Mouse (Mus musculus) stomach, embryonic 14.5 days (tissue): ENCODE results near the gene Hoxc6. TPM values are rescaled to one million over a fixed set of nuclear protein-coding genes. Genes with fewer than 3 reads are reported as not detected.
A peak's percentile ranks its signal among the peaks of the same experiment; 100 is the strongest.

Experiments used
- ATAC-seq: fragments of 200-750 bp; cut with Nextera tagmentation; 2 replicates; pipeline ENCODE4 v1.8.0; 2017; ENCODE audit warnings: low read depth, moderate TSS enrichment; ENCODE audit not compliant: insufficient number of reproducible peaks, insufficient read depth, low FRiP score
- H3K27ac ChIP-seq: fragments of 300-500 bp; sonication (generic); 2 replicates; pipeline ENCODE4 v1.5.1; 2014; ENCODE audit warnings: mild to moderate bottlenecking, low read length, moderate library complexity, mixed read lengths
- H3K27me3 ChIP-seq: fragments of 300-500 bp; sonication (generic); 2 replicates; pipeline ENCODE4 v1.6.1; 2014; ENCODE audit warnings: low read length, control low read depth, mixed read lengths; ENCODE audit not compliant: control insufficient read depth, insufficient read depth
- H3K36me3 ChIP-seq: fragments of 300-500 bp; sonication (generic); 2 replicates; pipeline ENCODE4 v1.6.1; 2014; ENCODE audit warnings: mild to moderate bottlenecking, control low read depth, low read length, moderate library complexity, mixed read lengths; ENCODE audit not compliant: control insufficient read depth, insufficient read depth
- H3K4me1 ChIP-seq: fragments of 300-500 bp; sonication (generic); 2 replicates; pipeline ENCODE4 v1.6.1; 2014; ENCODE audit warnings: low read length, control low read depth, mixed read lengths; ENCODE audit not compliant: control insufficient read depth, insufficient read depth
- H3K4me2 ChIP-seq: fragments of 300-500 bp; sonication (generic); replicated peaks from 2 replicates; pipeline ENCODE4 v1.6.1; 2014; ENCODE audit warnings: low read depth, low read length, control low read depth
- H3K4me3 ChIP-seq: fragments of 300-500 bp; sonication (generic); 2 replicates; pipeline ENCODE4 v1.5.1; 2014; ENCODE audit warnings: low read depth, low read length, control low read depth
- H3K9ac ChIP-seq: fragments of 300-500 bp; sonication (generic); replicated peaks from 2 replicates; pipeline ENCODE4 v1.6.1; 2014; ENCODE audit warnings: low read depth, mild to moderate bottlenecking, control low read depth, low read length, moderate library complexity, mixed read lengths
- H3K9me3 ChIP-seq: fragments of 300-500 bp; sonication (generic); 2 replicates; pipeline ENCODE4 v1.6.1; 2016; ENCODE audit warnings: low read depth, low read length, control low read depth; ENCODE audit not compliant: control insufficient read depth
- WGBS: fragments of 180-500 bp; shearing (Covaris S2); extraction: QIAGEN DNeasy Blood & Tissue Kit; methylation state at CpG from one replicate; pipeline ENCODE4 v1.1.7; 2014; 5-methylcytosine and 5-hydroxymethylcytosine counted together
- polyA plus RNA-seq: library from polyadenylated mRNA; unstranded; fragments of >200 nt; fragmentation: Nextera tagmentation; extraction: Ambion mirVana; gene quantifications from 2 replicates; pipeline ENCODE4 v1.2.1, GENCODE M21; 2014

Gene Hoxc6
- polyA plus RNA-seq, 1 experiment from 2014 or later, result 4.8 TPM

DNA sequence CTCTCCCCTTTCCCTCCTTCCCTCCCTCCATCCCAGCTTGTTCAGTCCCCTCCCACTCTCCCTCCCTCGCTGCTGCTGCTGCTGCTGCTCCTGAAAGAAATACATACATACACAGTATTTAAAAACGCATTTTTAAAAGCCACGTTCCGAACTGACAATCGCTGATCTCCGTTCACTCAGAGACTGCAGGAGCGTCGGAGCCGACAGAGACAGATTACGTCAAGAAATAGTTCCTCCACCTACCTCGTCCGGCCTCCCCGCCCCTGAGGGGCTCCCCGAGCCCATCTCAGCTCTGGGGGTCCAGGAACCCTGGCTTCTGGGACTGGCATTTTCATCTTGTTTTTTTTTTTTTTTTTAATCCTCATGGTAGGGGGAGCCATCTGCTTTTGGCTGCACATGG, 17.1 kb upstream of the Hoxc6 start:
- 0 out of 2 replicates have a peak, but pooled peaks cover 2% of the 10 kb centered on the region for H3K4me1 ChIP-seq
- no peak for ATAC-seq
- no peak overlapping the region for H3K9ac ChIP-seq
- no peaks in the 10 kb centered on the region for H3K36me3 ChIP-seq
- H3K27ac ChIP-seq, result no peak overlapping the region
- H3K4me3 ChIP-seq, result peak overlapping the region; percentile 17; the same call in 1 of the 2 replicates
- H3K4me2 ChIP-seq, result no peak overlapping the region; the same call in 1 of the 2 replicates
- WGBS, result under 1% methylated on average over 14 of the region's 14 CpGs
- no peaks in the 10 kb centered on the region for H3K9me3 ChIP-seq
- peaks cover 76% of the 10 kb centered on the region for H3K27me3 ChIP-seq

DNA sequence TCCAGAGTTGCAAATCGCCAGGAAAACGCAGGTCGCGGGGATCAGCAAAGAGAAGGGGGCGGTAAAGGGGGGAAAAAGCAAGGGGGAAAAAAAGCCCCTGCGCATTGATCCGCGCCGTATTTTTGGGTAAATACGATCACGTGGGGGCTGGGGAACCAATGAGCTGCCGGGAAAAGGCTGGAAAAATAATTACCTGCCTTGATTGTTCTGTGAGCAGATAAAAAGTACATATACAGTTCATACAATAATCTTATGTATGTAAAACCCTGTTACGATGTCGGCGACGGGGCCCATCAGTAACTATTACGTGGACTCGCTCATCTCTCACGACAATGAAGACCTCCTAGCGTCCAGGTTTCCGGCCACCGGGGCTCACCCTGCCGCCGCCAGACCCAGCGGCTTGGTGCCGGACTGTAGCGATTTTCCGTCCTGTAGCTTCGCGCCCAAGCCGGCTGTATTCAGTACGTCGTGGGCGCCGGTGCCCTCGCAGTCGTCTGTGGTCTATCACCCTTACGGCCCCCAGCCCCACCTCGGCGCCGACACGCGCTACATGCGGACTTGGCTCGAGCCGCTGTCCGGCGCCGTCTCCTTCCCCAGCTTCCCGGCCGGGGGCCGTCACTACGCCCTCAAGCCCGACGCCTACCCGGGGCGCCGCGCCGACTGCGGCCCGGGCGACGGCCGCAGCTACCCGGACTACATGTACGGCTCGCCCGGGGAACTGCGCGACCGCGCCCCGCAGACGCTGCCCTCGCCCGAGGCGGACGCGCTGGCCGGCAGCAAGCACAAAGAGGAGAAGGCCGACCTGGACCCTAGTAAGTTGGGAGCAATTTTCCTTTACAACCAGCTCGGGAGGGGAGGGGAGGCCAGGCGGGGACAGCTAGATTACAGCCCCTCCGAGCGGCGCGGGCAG, 16.4 kb upstream of the Hoxc6 start:
- no peak overlapping the region for H3K9ac ChIP-seq
- ATAC-seq, result no peak
- no peaks in the 10 kb centered on the region for H3K36me3 ChIP-seq
- H3K4me2 ChIP-seq, result peak overlapping the region; percentile 36
- 0 out of 2 replicates have a peak, but pooled peaks cover 2% of the 10 kb centered on the region for H3K4me1 ChIP-seq
- H3K9me3 ChIP-seq, result no peaks in the 10 kb centered on the region
- H3K4me3 ChIP-seq, result peak overlapping the region; percentile 17
- no peak overlapping the region for H3K27ac ChIP-seq
- under 1% methylated on average over 88 of the region's 88 CpGs for WGBS
- H3K27me3 ChIP-seq, result peaks cover 78% of the 10 kb centered on the region

DNA sequence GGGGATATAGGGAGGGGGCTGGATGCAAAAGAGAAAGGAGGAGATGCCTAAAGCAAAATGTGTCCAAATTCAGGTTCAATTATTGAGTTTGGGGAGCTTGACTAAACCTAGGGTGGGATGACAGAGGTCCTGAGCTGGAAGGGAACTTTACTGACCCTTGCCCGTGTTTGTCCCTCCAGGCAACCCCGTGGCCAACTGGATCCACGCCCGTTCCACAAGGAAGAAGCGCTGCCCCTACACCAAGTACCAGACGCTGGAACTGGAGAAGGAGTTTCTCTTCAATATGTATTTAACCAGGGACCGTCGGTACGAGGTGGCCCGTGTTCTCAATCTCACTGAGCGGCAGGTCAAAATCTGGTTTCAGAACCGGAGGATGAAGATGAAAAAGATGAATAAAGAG, 14.3 kb upstream of the Hoxc6 start:
- Histone ChIP-seq H3K4me1 (0 out of 2 replicates have a peak, but pooled peaks cover 2% of the 10 kb centered on the region), H3K9ac (no peak overlapping the region), H3K4me3 (no peak overlapping the region), H3K36me3 (no peaks in the 10 kb centered on the region), H3K4me2 (no peak overlapping the region), H3K27me3 (peaks cover 81% of the 10 kb centered on the region), H3K27ac (no peak overlapping the region), H3K9me3 (no peaks in the 10 kb centered on the region)
- no peak for ATAC-seq
- 3% methylated on average over 12 of the region's 12 CpGs for whole genome bisulfite sequencing

DNA sequence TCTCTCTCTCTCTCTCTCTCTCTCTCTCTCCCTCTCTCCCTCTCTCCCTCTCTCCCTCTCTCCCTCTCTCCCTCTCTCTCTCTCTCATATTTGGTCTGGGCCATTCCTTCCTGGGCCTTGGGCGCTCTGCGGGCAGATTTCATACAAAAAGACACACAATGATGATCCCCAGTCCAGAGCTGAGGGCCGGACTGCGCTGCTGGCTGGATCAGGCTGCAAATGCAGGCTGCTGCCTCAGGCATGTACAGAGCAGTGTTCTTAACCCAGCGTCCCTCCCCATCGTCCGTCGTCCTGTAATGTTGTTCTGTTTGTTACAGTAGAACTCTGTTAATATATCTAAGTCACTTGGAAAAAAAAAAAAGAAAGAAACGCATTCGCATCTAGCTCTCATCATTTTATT, 13.5 kb upstream of the Hoxc6 start:
- Histone ChIP-seq H3K9me3 (no peaks in the 10 kb centered on the region), H3K27ac (no peak overlapping the region), H3K27me3 (peaks cover 81% of the 10 kb centered on the region), H3K36me3 (no peaks in the 10 kb centered on the region), H3K4me3 (no peak overlapping the region), H3K4me2 (no peak overlapping the region), H3K9ac (no peak overlapping the region), H3K4me1 (0 out of 2 replicates have a peak, but pooled peaks cover 2% of the 10 kb centered on the region)
- no peak for ATAC-seq
- 5% methylated on average over 10 of the region's 10 CpGs for WGBS

DNA sequence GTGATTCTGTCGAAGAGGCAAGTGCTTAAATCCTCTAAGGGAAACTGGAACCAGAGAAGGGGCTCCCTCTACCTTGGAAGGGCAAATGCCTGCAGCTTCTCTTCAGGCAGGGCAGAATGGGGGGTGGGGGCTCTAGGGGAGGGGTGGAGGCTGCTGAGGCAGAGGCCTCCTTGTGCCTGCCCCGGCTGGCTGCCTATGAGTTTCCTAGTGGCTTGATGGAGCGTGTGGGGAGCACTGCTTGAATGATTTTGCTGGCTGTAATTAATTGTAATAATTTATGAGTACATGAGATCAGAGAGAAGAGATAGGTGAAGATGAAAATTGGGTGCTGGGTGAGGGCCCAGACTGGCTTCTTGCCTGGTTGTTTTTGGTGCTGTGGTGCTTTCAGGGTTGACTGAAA, 13.1 kb upstream of the Hoxc6 start:
- Histone ChIP-seq H3K4me3 (no peak overlapping the region), H3K9me3 (no peaks in the 10 kb centered on the region), H3K36me3 (no peaks in the 10 kb centered on the region), H3K27me3 (peaks cover 81% of the 10 kb centered on the region), H3K9ac (no peak overlapping the region), H3K4me1 (0 out of 2 replicates have a peak, but pooled peaks cover 2% of the 10 kb centered on the region), H3K27ac (no peak overlapping the region), H3K4me2 (no peak overlapping the region)
- 10% methylated on average over 3 of the region's 3 CpGs for WGBS
- ATAC-seq, result no peak

DNA sequence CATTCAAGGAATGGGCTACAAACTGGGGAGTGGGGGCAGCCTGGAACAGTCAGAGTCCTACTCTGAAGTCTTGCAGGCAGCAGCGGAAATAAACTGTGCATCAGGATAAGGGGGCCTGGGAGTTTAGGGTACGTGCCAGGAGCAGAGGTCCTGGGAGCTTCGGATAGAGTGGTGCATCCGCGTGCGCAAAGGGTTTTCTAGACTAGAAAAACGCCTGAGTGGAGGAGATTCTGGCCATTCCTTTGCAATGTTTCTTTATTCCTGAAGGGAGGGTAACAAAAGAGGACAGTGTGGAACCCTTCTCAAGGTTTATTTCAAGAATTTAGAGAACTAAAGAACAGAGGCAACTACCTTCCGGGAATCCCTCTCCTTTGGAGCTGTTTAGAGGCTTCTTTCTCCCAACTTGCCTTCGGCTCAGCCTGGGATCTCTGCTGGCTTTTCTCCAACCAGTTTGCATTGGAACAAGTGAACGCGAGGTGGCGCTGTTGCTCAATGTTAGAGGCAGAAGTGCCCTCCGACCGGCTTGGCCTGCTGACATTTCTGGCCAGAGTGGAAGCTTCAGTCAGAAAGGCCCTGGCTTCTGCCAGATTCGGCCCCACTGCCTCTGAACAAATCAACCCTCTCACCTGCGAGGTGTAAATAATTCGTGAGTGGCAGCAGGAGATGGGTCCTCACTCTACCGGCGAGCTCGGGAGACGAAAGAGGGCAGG, 10.8 kb upstream of the Hoxc6 start:
- Histone ChIP-seq H3K4me1 (peaks cover 6% of the 10 kb centered on the region; the same call in 1 of the 2 replicates), H3K27me3 (peaks cover 83% of the 10 kb centered on the region), H3K36me3 (no peaks in the 10 kb centered on the region), H3K27ac (no peak overlapping the region), H3K9ac (no peak overlapping the region), H3K9me3 (no peaks in the 10 kb centered on the region), H3K4me2 (no peak overlapping the region), H3K4me3 (no peak overlapping the region)
- 4% methylated on average over 21 of the region's 21 CpGs for WGBS
- peak; percentile 46; the same call in 1 of the 2 replicates for ATAC-seq

DNA sequence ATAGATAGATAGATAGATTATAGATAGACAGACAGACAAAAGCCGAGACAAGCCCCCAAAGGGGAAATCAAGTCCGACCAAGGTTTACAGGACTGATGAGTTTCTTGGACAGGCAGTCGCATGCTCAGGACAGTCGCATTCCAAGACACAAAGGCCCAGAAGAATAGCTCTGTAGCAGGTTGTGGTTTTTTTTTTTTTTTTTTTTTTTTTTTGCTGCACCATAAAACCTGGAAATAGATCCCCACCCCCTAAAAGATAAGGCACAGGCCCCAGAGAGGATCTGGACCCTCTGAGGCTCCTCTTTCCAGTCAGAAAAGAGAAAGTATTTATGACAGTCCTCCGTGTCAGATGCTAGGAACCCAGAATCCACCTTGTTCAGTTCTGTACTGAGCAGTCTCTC, 10.0 kb upstream of the Hoxc6 start:
- Histone ChIP-seq H3K27ac (no peak overlapping the region), H3K4me1 (peaks cover 6% of the 10 kb centered on the region; the same call in 1 of the 2 replicates), H3K4me3 (no peak overlapping the region), H3K9me3 (no peaks in the 10 kb centered on the region), H3K4me2 (no peak overlapping the region), H3K9ac (no peak overlapping the region), H3K27me3 (peaks cover 86% of the 10 kb centered on the region), H3K36me3 (no peaks in the 10 kb centered on the region)
- no peak for ATAC-seq
- 42% methylated on average over 5 of the region's 5 CpGs for WGBS
